Mouse (Mus musculus) hindbrain, embryonic 11.5 days (tissue): ENCODE measurements around the gene Phf23. TPM values are rescaled to one million over a fixed set of nuclear protein-coding genes. Genes with fewer than 3 reads are reported as not detected.

ENCODE experiments used
- ATAC-seq: fragments of 200-750 bp; cut with Nextera tagmentation; 2 replicates; pipeline ENCODE4 v1.8.0; 2017; ENCODE audit warnings: mild to moderate bottlenecking, moderate TSS enrichment, moderate library complexity; ENCODE audit not compliant: low FRiP score
- DNase-seq: peaks from one replicate; pipeline ENCODE4 v3.0.0-alpha.2; 2015; ENCODE audit warnings: low spot score
- H3K27ac ChIP-seq: fragments of 300-500 bp; sonication (generic); 2 replicates; pipeline ENCODE4 v1.5.1; 2014; ENCODE audit warnings: mild to moderate bottlenecking, low read depth, low read length
- H3K27me3 ChIP-seq: fragments of 300-500 bp; sonication (generic); 2 replicates; pipeline ENCODE4 v1.6.1; 2014; ENCODE audit warnings: mild to moderate bottlenecking, low read length, moderate library complexity, mixed read lengths; ENCODE audit not compliant: control insufficient read depth, insufficient read depth
- H3K36me3 ChIP-seq: fragments of 300-500 bp; sonication (generic); 2 replicates; pipeline ENCODE4 v1.6.1; 2014; ENCODE audit warnings: mild to moderate bottlenecking, low read length, moderate library complexity, mixed read lengths; ENCODE audit not compliant: control insufficient read depth, insufficient read depth
- H3K4me1 ChIP-seq: fragments of 300-500 bp; sonication (generic); replicated peaks from 2 replicates; pipeline ENCODE4 v1.6.1; 2014; ENCODE audit warnings: low read length, mixed read lengths; ENCODE audit not compliant: control insufficient read depth, insufficient read depth
- H3K4me2 ChIP-seq: fragments of 300-500 bp; sonication (generic); replicated peaks from 2 replicates; pipeline ENCODE4 v1.6.1; 2014; ENCODE audit warnings: mild to moderate bottlenecking, low read depth, low read length
- H3K4me3 ChIP-seq: fragments of 300-500 bp; sonication (generic); 2 replicates; pipeline ENCODE4 v1.5.1; 2014; ENCODE audit warnings: low read depth, low read length
- H3K9ac ChIP-seq: fragments of 300-500 bp; sonication (generic); 2 replicates; pipeline ENCODE4 v1.6.1; 2014; ENCODE audit warnings: low read depth, low read length
- H3K9me3 ChIP-seq: fragments of 300-500 bp; sonication (generic); 2 replicates; pipeline ENCODE4 v1.6.1; 2016; ENCODE audit warnings: low read length; ENCODE audit not compliant: control insufficient read depth
- WGBS: fragments of 180-500 bp; shearing (Covaris S2); extraction: QIAGEN DNeasy Blood & Tissue Kit; methylation state at CpG from one replicate; pipeline ENCODE4 v1.1.7; 2014; 5-methylcytosine and 5-hydroxymethylcytosine counted together
- polyA plus RNA-seq: library from polyadenylated mRNA; unstranded; fragments of >200 nt; fragmentation: Nextera tagmentation; extraction: Ambion mirVana; gene quantifications from 2 replicates; pipeline ENCODE4 v1.2.1, GENCODE M21; 2014

The Phf23 gene
- polyA plus RNA-seq, 1 experiment from 2014 or later, result 57.5 TPM

GRCm38 (mm10) chr11:70029130-70029801 lies 33.7 kb downstream of the Phf23 start:
- DNase-seq, result peak; percentile 99
- H3K27ac ChIP-seq, result peak overlapping the region; percentile 92
- ATAC-seq, result peak; percentile 95
- 2% methylated on average over 20 of the region's 20 CpGs for WGBS
- H3K4me2 ChIP-seq, result peak overlapping the region; percentile 58
- peaks cover 10% of the 10 kb centered on the region for H3K36me3 ChIP-seq
- peak overlapping the region; percentile 32 for H3K4me3 ChIP-seq
- H3K4me1 ChIP-seq, result peaks cover 33% of the 10 kb centered on the region
- peak overlapping the region; percentile 57; the same call in 1 of the 2 replicates for H3K9ac ChIP-seq
- H3K9me3 ChIP-seq, result no peaks in the 10 kb centered on the region
- no peaks in the 10 kb centered on the region for H3K27me3 ChIP-seq

GRCm38 (mm10) chr11:70029829-70030550 lies 34.4 kb downstream of the Phf23 start:
- Histone ChIP-seq H3K36me3 (peaks cover 10% of the 10 kb centered on the region), H3K9me3 (no peaks in the 10 kb centered on the region), H3K4me2 (peak overlapping the region; percentile 58), H3K27ac (peak overlapping the region; percentile 92), H3K27me3 (no peaks in the 10 kb centered on the region), H3K4me1 (peaks cover 31% of the 10 kb centered on the region), H3K4me3 (peak overlapping the region; percentile 32), H3K9ac (peak overlapping the region; percentile 57)
- 31% methylated on average over 11 of the region's 11 CpGs for WGBS
- peak; percentile 48 for ATAC-seq
- no peak for DNase-seq

GRCm38 (mm10) chr11:70030651-70031320 lies 35.2 kb downstream of the Phf23 start:
- peak overlapping the region; percentile 57 for H3K9ac ChIP-seq
- DNase-seq (no peak), ATAC-seq (no peak)
- peak overlapping the region; percentile 32 for H3K4me3 ChIP-seq
- H3K36me3 ChIP-seq, result peaks cover 10% of the 10 kb centered on the region
- 92% methylated on average over 28 of the region's 28 CpGs for WGBS
- peak overlapping the region; percentile 92 for H3K27ac ChIP-seq
- H3K4me1 ChIP-seq, result peaks cover 31% of the 10 kb centered on the region
- H3K9me3 ChIP-seq, result no peaks in the 10 kb centered on the region
- H3K4me2 ChIP-seq, result peak overlapping the region; percentile 58
- H3K27me3 ChIP-seq, result no peaks in the 10 kb centered on the region

- DNase-seq, result no peak
- Histone ChIP-seq H3K4me3 (no peak overlapping the region), H3K9me3 (no peaks in the 10 kb centered on the region), H3K27me3 (no peaks in the 10 kb centered on the region), H3K36me3 (peaks cover 10% of the 10 kb centered on the region), H3K9ac (no peak overlapping the region), H3K4me1 (peaks cover 29% of the 10 kb centered on the region), H3K27ac (no peak overlapping the region), H3K4me2 (no peak overlapping the region)
- ATAC-seq, result no peak
- WGBS, result 98% methylated on average over 11 of the region's 11 CpGs
Observed at GRCm38 (mm10) chr11:70031321-70031670, 35.7 kb downstream of the Phf23 start.

- H3K9ac ChIP-seq, result no peak overlapping the region
- H3K4me3 ChIP-seq, result no peak overlapping the region
- ATAC-seq (no peak), DNase-seq (no peak)
- no peaks in the 10 kb centered on the region for H3K9me3 ChIP-seq
- H3K27me3 ChIP-seq, result no peaks in the 10 kb centered on the region
- 0 out of 2 replicates have a peak, but pooled peaks cover 5% of the 10 kb centered on the region for H3K36me3 ChIP-seq
- 82% methylated on average over 7 of the region's 7 CpGs for WGBS
- no peaks in the 10 kb centered on the region for H3K4me1 ChIP-seq
- no peak overlapping the region for H3K4me2 ChIP-seq
- H3K27ac ChIP-seq, result no peak overlapping the region
Observed at GRCm38 (mm10) chr11:70038174-70038573, 42.6 kb downstream of the Phf23 start.

GRCm38 (mm10) chr11:70039631-70040030 lies 44.1 kb downstream of the Phf23 start:
- ATAC-seq, result no peak
- H3K9me3 ChIP-seq, result no peaks in the 10 kb centered on the region
- DNase-seq, result no peak
- H3K4me1 ChIP-seq, result no peaks in the 10 kb centered on the region
- H3K4me2 ChIP-seq, result no peak overlapping the region
- H3K9ac ChIP-seq, result no peak overlapping the region
- peaks cover 2% of the 10 kb centered on the region; the same call in 1 of the 2 replicates for H3K36me3 ChIP-seq
- H3K27ac ChIP-seq, result no peak overlapping the region
- no peaks in the 10 kb centered on the region for H3K27me3 ChIP-seq
- WGBS, result 92% methylated on average over 10 of the region's 10 CpGs
- H3K4me3 ChIP-seq, result no peak overlapping the region

GRCm38 (mm10) chr11:70040184-70040583 lies 44.6 kb downstream of the Phf23 start:
- H3K36me3 ChIP-seq, result peaks cover 2% of the 10 kb centered on the region; the same call in 1 of the 2 replicates
- H3K27ac ChIP-seq, result no peak overlapping the region
- no peak overlapping the region for H3K4me2 ChIP-seq
- H3K9ac ChIP-seq, result no peak overlapping the region
- H3K9me3 ChIP-seq, result no peaks in the 10 kb centered on the region
- no peaks in the 10 kb centered on the region for H3K4me1 ChIP-seq
- ATAC-seq, result no peak
- H3K4me3 ChIP-seq, result no peak overlapping the region
- DNase-seq, result no peak
- 94% methylated on average over 7 of the region's 7 CpGs for WGBS
- H3K27me3 ChIP-seq, result no peaks in the 10 kb centered on the region

- no peak for DNase-seq
- Histone ChIP-seq H3K9me3 (no peaks in the 10 kb centered on the region), H3K27me3 (no peaks in the 10 kb centered on the region), H3K9ac (no peak overlapping the region), H3K4me2 (no peak overlapping the region), H3K4me3 (no peak overlapping the region), H3K4me1 (no peaks in the 10 kb centered on the region), H3K36me3 (peaks cover 2% of the 10 kb centered on the region; the same call in 1 of the 2 replicates), H3K27ac (no peak overlapping the region)
- ATAC-seq, result no peak
- WGBS, result 91% methylated on average over 22 of the region's 23 CpGs
Observed at GRCm38 (mm10) chr11:70042309-70043085, 46.9 kb downstream of the Phf23 start.
